Mouse (Mus musculus): ENCODE results near the gene Bicd2. TPM values are rescaled to one million over a fixed set of nuclear protein-coding genes. Genes with fewer than 3 reads are reported as not detected.
A peak's percentile ranks its signal among the peaks of the same experiment; 100 is the strongest.

Bicd2 gene
- polyA plus RNA-seq, 1 experiment from 2014 or later, result 22.9 TPM

DNA sequence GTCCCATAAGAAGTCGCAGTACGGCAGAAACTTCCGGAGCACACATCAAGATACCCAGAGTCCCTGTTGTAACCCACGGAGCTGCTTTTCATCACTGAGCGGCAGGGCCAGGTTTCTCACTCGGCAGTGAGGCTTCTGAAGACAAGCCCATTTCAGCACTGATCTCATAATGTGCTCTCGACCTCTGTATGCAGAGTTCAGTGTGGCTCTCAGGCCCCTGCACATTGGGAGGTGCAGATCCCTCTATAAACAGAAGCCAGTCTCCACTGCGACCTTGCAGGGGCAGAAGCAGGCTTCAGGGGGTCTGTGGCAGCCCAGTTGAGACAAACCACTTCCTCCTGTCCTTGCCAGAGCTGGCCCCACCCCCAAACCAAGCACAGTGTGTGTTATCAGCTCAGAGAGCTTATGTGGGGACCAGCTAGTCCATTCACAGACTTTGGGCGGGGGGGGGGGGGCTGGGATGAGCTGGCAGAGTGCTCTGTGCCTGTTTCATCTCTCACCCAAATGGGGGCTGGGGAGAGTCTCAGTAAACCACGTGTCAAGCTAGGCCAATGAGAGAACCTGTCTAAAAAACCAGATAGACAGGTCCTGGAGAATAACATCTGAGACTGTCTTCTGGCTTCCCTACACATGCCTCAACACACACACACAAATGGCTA lies 33.9 kb upstream of the Bicd2 start:
- peak; percentile 51 for DNase-seq (ENCODE audit: low spot score)
- peak; percentile 51; the same call in 1 of the 2 replicates for ATAC-seq (replicated peaks; ENCODE audit: insufficient number of reproducible peaks, low FRiP score, low TSS enrichment, low read depth)
- WGBS, result 32% methylated on average over 10 of the region's 10 CpGs
- H3K9ac ChIP-seq (replicated peaks; ENCODE audit: low read length), result no peak overlapping the region
- no peaks in the 10 kb centered on the region for H3K27me3 ChIP-seq (ENCODE audit: control insufficient read depth, insufficient read depth, low read length)
- no peak overlapping the region for H3K4me2 ChIP-seq (ENCODE audit: low read depth, low read length)
- peak overlapping the region; percentile 47; the same call in 1 of the 2 replicates for H3K27ac ChIP-seq (replicated peaks; ENCODE audit: low read depth, low read length)
- no peaks in the 10 kb centered on the region for H3K9me3 ChIP-seq (replicated peaks; ENCODE audit: control insufficient read depth, low read length)
- H3K4me3 ChIP-seq (ENCODE audit: low read depth, low read length), result no peak overlapping the region
- no peaks in the 10 kb centered on the region for H3K36me3 ChIP-seq (replicated peaks; ENCODE audit: control insufficient read depth, insufficient read depth, low read depth, low read length)
- 0 out of 2 replicates have a peak, but pooled peaks cover 2% of the 10 kb centered on the region for H3K4me1 ChIP-seq (ENCODE audit: control insufficient read depth, insufficient read depth, low read length)

DNA sequence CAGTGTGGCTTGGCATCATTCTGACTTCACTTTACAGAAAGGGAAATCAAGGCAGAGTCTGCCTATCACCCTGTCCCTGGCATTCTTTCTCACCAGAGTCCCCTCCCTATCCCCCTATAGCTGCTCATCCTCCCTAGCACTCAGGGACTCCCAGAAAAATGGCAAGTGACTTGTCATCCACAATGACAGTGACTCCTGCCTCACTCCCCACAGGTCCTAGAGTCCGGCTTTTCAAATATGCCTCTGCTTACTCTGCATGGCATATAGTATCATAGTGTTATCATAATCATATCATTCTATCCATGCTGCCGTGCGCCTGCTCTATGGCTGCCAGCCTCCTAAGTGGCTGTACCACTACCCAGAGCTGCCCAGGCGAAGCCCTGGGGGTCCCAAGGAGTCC lies 33.2 kb upstream of the Bicd2 start:
- Histone ChIP-seq H3K27me3 (ENCODE audit: control insufficient read depth, insufficient read depth, low read length) (no peaks in the 10 kb centered on the region), H3K9ac (replicated peaks; ENCODE audit: low read length) (no peak overlapping the region), H3K36me3 (replicated peaks; ENCODE audit: control insufficient read depth, insufficient read depth, low read depth, low read length) (no peaks in the 10 kb centered on the region), H3K4me3 (ENCODE audit: low read depth, low read length) (no peak overlapping the region), H3K4me1 (ENCODE audit: control insufficient read depth, insufficient read depth, low read length) (0 out of 2 replicates have a peak, but pooled peaks cover 2% of the 10 kb centered on the region), H3K27ac (replicated peaks; ENCODE audit: low read depth, low read length) (no peak overlapping the region), H3K9me3 (replicated peaks; ENCODE audit: control insufficient read depth, low read length) (no peaks in the 10 kb centered on the region), H3K4me2 (ENCODE audit: low read depth, low read length) (no peak overlapping the region)
- 87% methylated on average over 4 of the region's 4 CpGs for WGBS
- DNase-seq (ENCODE audit: low spot score), result no peak
- ATAC-seq (replicated peaks; ENCODE audit: insufficient number of reproducible peaks, low FRiP score, low TSS enrichment, low read depth), result no peak

DNA sequence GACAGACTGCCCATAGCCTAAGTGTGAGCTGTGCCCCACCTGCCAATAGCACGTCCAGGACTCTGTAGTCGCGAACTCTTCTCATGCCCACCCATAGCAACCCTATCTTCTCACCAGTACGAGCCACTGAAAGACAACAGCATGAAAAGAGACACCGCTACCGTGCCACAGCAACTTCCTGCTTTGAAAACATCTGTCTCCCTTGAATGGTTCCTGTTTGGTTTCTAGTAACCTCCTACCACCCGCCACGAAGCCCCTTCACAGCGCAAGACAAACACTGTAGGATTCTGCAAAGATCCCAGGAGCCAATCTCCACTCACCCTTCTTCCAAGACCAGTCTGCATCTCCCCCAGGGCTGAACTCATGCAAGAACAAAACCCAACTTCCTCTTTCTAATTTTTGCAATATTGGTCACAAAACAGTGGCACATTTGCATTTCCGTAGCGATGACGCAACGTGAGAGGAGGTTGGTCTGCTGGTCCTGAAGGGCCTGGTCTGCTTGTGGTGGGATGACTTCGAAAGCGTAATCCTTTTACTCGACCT lies 32.5 kb upstream of the Bicd2 start:
- WGBS, result 89% methylated on average over 16 of the region's 16 CpGs
- H3K27me3 ChIP-seq (ENCODE audit: control insufficient read depth, insufficient read depth, low read length), result no peaks in the 10 kb centered on the region
- H3K4me3 ChIP-seq (ENCODE audit: low read depth, low read length), result no peak overlapping the region
- no peak for DNase-seq (ENCODE audit: low spot score)
- no peak overlapping the region for H3K27ac ChIP-seq (replicated peaks; ENCODE audit: low read depth, low read length)
- no peak for ATAC-seq (replicated peaks; ENCODE audit: insufficient number of reproducible peaks, low FRiP score, low TSS enrichment, low read depth)
- H3K4me1 ChIP-seq (ENCODE audit: control insufficient read depth, insufficient read depth, low read length), result 0 out of 2 replicates have a peak, but pooled peaks cover 2% of the 10 kb centered on the region
- H3K4me2 ChIP-seq (ENCODE audit: low read depth, low read length), result no peak overlapping the region
- no peaks in the 10 kb centered on the region for H3K9me3 ChIP-seq (replicated peaks; ENCODE audit: control insufficient read depth, low read length)
- no peak overlapping the region for H3K9ac ChIP-seq (replicated peaks; ENCODE audit: low read length)
- H3K36me3 ChIP-seq (replicated peaks; ENCODE audit: control insufficient read depth, insufficient read depth, low read depth, low read length), result no peaks in the 10 kb centered on the region

DNA sequence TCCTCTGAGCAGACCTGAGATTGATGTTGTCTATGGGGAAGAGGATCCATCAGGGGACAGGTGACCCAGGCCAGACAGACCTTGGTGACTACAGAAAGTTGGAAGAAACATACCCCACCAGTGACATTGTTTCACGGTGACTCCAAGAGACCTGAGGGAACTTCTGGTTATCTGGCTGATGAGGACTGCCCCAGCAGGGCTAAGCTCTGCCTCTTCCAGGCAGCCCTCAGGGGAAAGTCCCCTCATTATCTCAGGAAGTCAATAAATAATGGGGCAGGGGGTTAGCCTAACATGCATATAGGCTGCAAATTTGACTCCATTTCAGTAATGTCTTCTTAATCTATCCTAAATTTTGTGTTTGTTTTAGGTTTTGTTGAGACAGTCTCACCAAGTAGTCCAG lies 31.9 kb upstream of the Bicd2 start:
- Histone ChIP-seq H3K27ac (replicated peaks; ENCODE audit: low read depth, low read length) (no peak overlapping the region), H3K36me3 (replicated peaks; ENCODE audit: control insufficient read depth, insufficient read depth, low read depth, low read length) (no peaks in the 10 kb centered on the region), H3K9me3 (replicated peaks; ENCODE audit: control insufficient read depth, low read length) (no peaks in the 10 kb centered on the region), H3K9ac (replicated peaks; ENCODE audit: low read length) (no peak overlapping the region), H3K4me2 (ENCODE audit: low read depth, low read length) (no peak overlapping the region), H3K4me3 (ENCODE audit: low read depth, low read length) (no peak overlapping the region), H3K4me1 (ENCODE audit: control insufficient read depth, insufficient read depth, low read length) (0 out of 2 replicates have a peak, but pooled peaks cover 2% of the 10 kb centered on the region), H3K27me3 (ENCODE audit: control insufficient read depth, insufficient read depth, low read length) (no peaks in the 10 kb centered on the region)
- DNase-seq (ENCODE audit: low spot score) (no peak), ATAC-seq (replicated peaks; ENCODE audit: insufficient number of reproducible peaks, low FRiP score, low TSS enrichment, low read depth) (no peak)
- WGBS, result 79% methylated on average over 1 of the region's 1 CpGs

DNA sequence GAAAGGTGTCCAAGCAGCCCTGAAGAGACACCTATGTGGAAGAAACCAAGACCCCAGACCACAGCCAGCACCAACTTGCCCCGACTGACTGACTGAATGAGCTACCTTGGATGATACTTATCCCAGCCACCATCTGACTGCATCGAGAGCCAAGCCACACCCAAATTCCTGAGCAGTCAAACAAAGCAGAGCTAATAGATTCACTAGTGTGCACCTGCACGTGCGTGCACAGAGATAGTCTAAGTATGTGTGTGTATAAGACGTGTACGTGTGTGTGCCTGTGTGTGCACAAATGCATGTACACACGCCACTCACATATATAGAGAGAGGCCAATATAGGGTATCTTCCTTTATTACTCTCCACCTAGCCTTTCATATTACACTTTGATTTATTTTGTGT lies 29.7 kb upstream of the Bicd2 start:
- Histone ChIP-seq H3K9me3 (replicated peaks; ENCODE audit: control insufficient read depth, low read length) (no peaks in the 10 kb centered on the region), H3K4me2 (ENCODE audit: low read depth, low read length) (no peak overlapping the region), H3K9ac (replicated peaks; ENCODE audit: low read length) (no peak overlapping the region), H3K27ac (replicated peaks; ENCODE audit: low read depth, low read length) (no peak overlapping the region), H3K4me3 (ENCODE audit: low read depth, low read length) (no peak overlapping the region), H3K36me3 (replicated peaks; ENCODE audit: control insufficient read depth, insufficient read depth, low read depth, low read length) (no peaks in the 10 kb centered on the region), H3K27me3 (ENCODE audit: control insufficient read depth, insufficient read depth, low read length) (no peaks in the 10 kb centered on the region), H3K4me1 (ENCODE audit: control insufficient read depth, insufficient read depth, low read length) (0 out of 2 replicates have a peak, but pooled peaks cover 2% of the 10 kb centered on the region)
- WGBS, result 87% methylated on average over 7 of the region's 7 CpGs
- DNase-seq (ENCODE audit: low spot score) (no peak), ATAC-seq (replicated peaks; ENCODE audit: insufficient number of reproducible peaks, low FRiP score, low TSS enrichment, low read depth) (no peak)

DNA sequence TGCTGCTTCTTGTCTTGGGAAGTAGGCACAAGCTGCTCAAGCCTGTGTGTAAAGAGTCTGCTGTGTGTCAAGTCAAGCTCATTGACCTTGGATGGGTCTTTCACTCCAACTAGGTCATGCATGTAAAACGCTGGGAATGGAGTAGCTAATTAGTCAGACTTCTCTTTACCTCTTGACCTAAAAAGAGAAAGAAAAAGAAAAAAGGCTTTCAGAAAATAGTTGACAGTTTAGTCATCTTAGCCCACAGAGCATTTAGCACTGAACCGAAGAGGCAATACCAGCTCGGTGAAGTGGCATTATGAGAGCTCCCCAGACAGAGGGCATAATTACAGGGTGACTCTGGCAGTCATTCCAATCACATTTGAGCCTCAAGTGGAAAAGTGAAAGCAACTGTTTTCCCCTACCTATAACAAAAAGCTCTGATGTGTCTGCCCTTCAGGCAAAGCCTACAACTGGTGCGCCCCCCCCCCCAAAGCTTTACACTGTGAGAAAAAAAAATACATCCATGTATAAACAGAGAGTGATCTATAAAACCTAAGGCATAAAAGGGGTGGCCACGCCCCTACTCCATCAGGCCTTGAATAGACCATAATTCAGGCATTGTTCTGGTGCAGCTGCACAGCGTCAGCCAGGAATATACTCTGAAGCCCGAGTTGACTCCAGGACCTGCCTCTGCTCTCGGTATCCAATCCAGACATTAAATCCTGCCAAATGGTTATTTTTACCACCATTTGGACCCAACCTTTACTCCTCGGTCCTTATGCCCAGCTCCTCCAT lies 24.8 kb upstream of the Bicd2 start:
- 56% methylated on average over 9 of the region's 9 CpGs for WGBS
- DNase-seq (ENCODE audit: low spot score), result peak; percentile 34
- H3K27ac ChIP-seq (replicated peaks; ENCODE audit: low read depth, low read length), result no peak overlapping the region
- no peak overlapping the region for H3K4me2 ChIP-seq (ENCODE audit: low read depth, low read length)
- no peak for ATAC-seq (replicated peaks; ENCODE audit: insufficient number of reproducible peaks, low FRiP score, low TSS enrichment, low read depth)
- H3K4me3 ChIP-seq (ENCODE audit: low read depth, low read length), result no peak overlapping the region
- no peak overlapping the region for H3K9ac ChIP-seq (replicated peaks; ENCODE audit: low read length)
- H3K9me3 ChIP-seq (replicated peaks; ENCODE audit: control insufficient read depth, low read length), result no peaks in the 10 kb centered on the region
- H3K27me3 ChIP-seq (ENCODE audit: control insufficient read depth, insufficient read depth, low read length), result no peaks in the 10 kb centered on the region
- H3K36me3 ChIP-seq (replicated peaks; ENCODE audit: control insufficient read depth, insufficient read depth, low read depth, low read length), result no peaks in the 10 kb centered on the region
- H3K4me1 ChIP-seq (ENCODE audit: control insufficient read depth, insufficient read depth, low read length), result no peaks in the 10 kb centered on the region

DNA sequence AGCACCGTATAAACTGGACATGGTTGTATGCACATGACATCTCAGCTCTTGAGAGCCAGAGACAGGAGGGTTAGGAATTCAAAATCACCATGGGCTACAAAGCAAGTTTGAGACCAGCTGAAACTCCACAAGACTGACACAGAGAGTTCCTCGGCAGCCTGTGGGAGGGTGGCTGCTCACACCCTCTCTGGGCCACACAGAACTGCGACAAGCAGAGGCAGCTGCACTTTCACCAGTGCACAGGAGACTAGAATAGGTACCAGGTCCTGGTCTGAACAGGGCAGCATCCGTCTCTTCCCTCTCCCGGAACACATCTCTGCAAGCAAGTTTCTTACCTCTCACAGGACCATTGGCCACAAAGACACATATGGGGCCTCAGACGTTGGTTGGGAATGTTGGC lies 23.9 kb upstream of the Bicd2 start:
- no peak overlapping the region for H3K4me3 ChIP-seq (ENCODE audit: low read depth, low read length)
- DNase-seq (ENCODE audit: low spot score), result no peak
- H3K27me3 ChIP-seq (ENCODE audit: control insufficient read depth, insufficient read depth, low read length), result no peaks in the 10 kb centered on the region
- no peak for ATAC-seq (replicated peaks; ENCODE audit: insufficient number of reproducible peaks, low FRiP score, low TSS enrichment, low read depth)
- H3K4me1 ChIP-seq (ENCODE audit: control insufficient read depth, insufficient read depth, low read length), result no peaks in the 10 kb centered on the region
- no peak overlapping the region for H3K27ac ChIP-seq (replicated peaks; ENCODE audit: low read depth, low read length)
- H3K4me2 ChIP-seq (ENCODE audit: low read depth, low read length), result no peak overlapping the region
- no peaks in the 10 kb centered on the region for H3K36me3 ChIP-seq (replicated peaks; ENCODE audit: control insufficient read depth, insufficient read depth, low read depth, low read length)
- H3K9me3 ChIP-seq (replicated peaks; ENCODE audit: control insufficient read depth, low read length), result no peaks in the 10 kb centered on the region
- no peak overlapping the region for H3K9ac ChIP-seq (replicated peaks; ENCODE audit: low read length)
- WGBS, result 83% methylated on average over 6 of the region's 6 CpGs

DNA sequence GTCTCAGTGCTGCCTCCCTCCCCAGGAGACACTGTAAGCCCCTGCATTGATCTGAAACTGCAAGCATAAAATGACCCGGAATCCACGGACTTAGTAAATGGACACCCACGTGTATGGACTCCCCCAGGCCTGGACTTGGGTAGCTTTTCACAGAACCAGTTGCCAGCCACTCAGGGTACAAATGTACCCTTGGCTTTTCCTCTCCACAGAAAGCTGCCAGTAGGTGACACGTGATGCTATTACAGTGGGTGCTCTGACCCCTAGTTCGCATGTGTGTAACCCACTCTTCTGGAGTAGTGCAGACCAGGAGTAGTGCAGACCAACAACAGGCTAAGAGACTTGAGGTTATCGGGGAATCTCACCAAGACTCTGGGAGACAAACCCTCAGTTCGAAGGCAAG lies 23.5 kb upstream of the Bicd2 start:
- H3K36me3 ChIP-seq (replicated peaks; ENCODE audit: control insufficient read depth, insufficient read depth, low read depth, low read length), result no peaks in the 10 kb centered on the region
- no peak overlapping the region for H3K4me2 ChIP-seq (ENCODE audit: low read depth, low read length)
- H3K4me3 ChIP-seq (ENCODE audit: low read depth, low read length), result no peak overlapping the region
- DNase-seq (ENCODE audit: low spot score), result no peak
- no peak overlapping the region for H3K9ac ChIP-seq (replicated peaks; ENCODE audit: low read length)
- WGBS, result 83% methylated on average over 7 of the region's 7 CpGs
- H3K9me3 ChIP-seq (replicated peaks; ENCODE audit: control insufficient read depth, low read length), result no peaks in the 10 kb centered on the region
- ATAC-seq (replicated peaks; ENCODE audit: insufficient number of reproducible peaks, low FRiP score, low TSS enrichment, low read depth), result no peak
- no peak overlapping the region for H3K27ac ChIP-seq (replicated peaks; ENCODE audit: low read depth, low read length)
- no peaks in the 10 kb centered on the region for H3K4me1 ChIP-seq (ENCODE audit: control insufficient read depth, insufficient read depth, low read length)
- no peaks in the 10 kb centered on the region for H3K27me3 ChIP-seq (ENCODE audit: control insufficient read depth, insufficient read depth, low read length)

Data from embryonic facial prominence, embryonic 11.5 days (tissue).